Mouse (Mus musculus) hindbrain, postnatal 0 days (tissue): ENCODE measurements at regions not wholly inside any gene's neighbourhood (a gene's known extent, or its start where the extent isn't known, plus 50 kb on each side); places are given as distances from the start of the nearest gene placed in this dataset.

Source experiments
- ATAC-seq: fragments of 200-750 bp; cut with Nextera tagmentation; 2 replicates; pipeline ENCODE4 v1.8.0; 2017; ENCODE audit warnings: mild to moderate bottlenecking, moderate TSS enrichment, moderate library complexity
- DNase-seq: peaks from one replicate; pipeline ENCODE4 v3.0.0-alpha.2; 2015; ENCODE audit warnings: low spot score
- H3K27ac ChIP-seq: fragments of 300-500 bp; sonication (generic); 2 replicates; pipeline ENCODE4 v1.5.1; 2014; ENCODE audit warnings: mild to moderate bottlenecking
- H3K27me3 ChIP-seq: fragments of 300-500 bp; sonication (generic); 2 replicates; pipeline ENCODE4 v1.6.1; 2014; ENCODE audit warnings: low read length, mixed read lengths; ENCODE audit not compliant: insufficient read depth
- H3K36me3 ChIP-seq: fragments of 300-500 bp; sonication (generic); 2 replicates; pipeline ENCODE4 v1.6.1; 2014; ENCODE audit warnings: low read length, mixed read lengths; ENCODE audit not compliant: insufficient read depth
- H3K4me1 ChIP-seq: fragments of 300-500 bp; sonication (generic); 2 replicates; pipeline ENCODE4 v1.6.1; 2014; ENCODE audit warnings: antibody characterized with exemption, low read length, mixed read lengths; ENCODE audit not compliant: insufficient read depth
- H3K4me2 ChIP-seq: fragments of 300-500 bp; sonication (generic); 2 replicates; pipeline ENCODE4 v1.6.1; 2014; ENCODE audit warnings: low read depth, mild to moderate bottlenecking, low read length, moderate library complexity, mixed read lengths
- H3K4me3 ChIP-seq: fragments of 300-500 bp; sonication (generic); 2 replicates; pipeline ENCODE4 v1.5.1; 2014; ENCODE audit warnings: low read length
- H3K9ac ChIP-seq: fragments of 300-500 bp; sonication (generic); replicated peaks from 2 replicates; pipeline ENCODE4 v1.6.1; 2014; ENCODE audit warnings: mild to moderate bottlenecking, low read length, moderate library complexity, mixed read lengths
- H3K9me3 ChIP-seq: fragments of 300-500 bp; sonication (generic); 2 replicates; pipeline ENCODE4 v1.6.1; 2016; ENCODE audit warnings: low read length, mixed read lengths
- CTCF ChIP-seq: IDR thresholded peaks from 2 replicates; pipeline ENCODE4 v1.5.1; 2016; ENCODE audit warnings: antibody characterized with exemption, control low read depth, low read depth
- WGBS: fragments of 180-500 bp; shearing (Covaris S2); extraction: QIAGEN DNeasy Blood & Tissue Kit; methylation state at CpG from one replicate; pipeline ENCODE4 v1.1.7; 2014; 5-methylcytosine and 5-hydroxymethylcytosine counted together

- 32% methylated on average over 3 of the region's 3 CpGs for WGBS
- Histone ChIP-seq H3K27ac (no peak overlapping the region), H3K9me3 (no peaks in the 10 kb centered on the region), H3K4me2 (no peak overlapping the region), H3K27me3 (no peaks in the 10 kb centered on the region), H3K4me1 (no peaks in the 10 kb centered on the region), H3K36me3 (no peaks in the 10 kb centered on the region), H3K4me3 (no peak overlapping the region), H3K9ac (no peak overlapping the region)
- ATAC-seq (no peak), DNase-seq (no peak)
- TF ChIP-seq CTCF, result no peak
Measured at GRCm38 (mm10) chr4:22292169-22292568, 65.2 kb upstream of the Fbxl4 start.

GRCm38 (mm10) chr4:22300206-22300605 lies 57.1 kb upstream of the Fbxl4 start:
- Histone ChIP-seq H3K4me2 (no peak overlapping the region), H3K4me1 (peaks cover 5% of the 10 kb centered on the region; the same call in 1 of the 2 replicates), H3K9me3 (no peaks in the 10 kb centered on the region), H3K27ac (no peak overlapping the region), H3K9ac (no peak overlapping the region), H3K36me3 (no peaks in the 10 kb centered on the region), H3K4me3 (no peak overlapping the region), H3K27me3 (no peaks in the 10 kb centered on the region)
- DNase-seq (no peak), ATAC-seq (no peak)
- 91% methylated on average over 7 of the region's 7 CpGs for WGBS
- TF ChIP-seq CTCF, result no peak

DNA sequence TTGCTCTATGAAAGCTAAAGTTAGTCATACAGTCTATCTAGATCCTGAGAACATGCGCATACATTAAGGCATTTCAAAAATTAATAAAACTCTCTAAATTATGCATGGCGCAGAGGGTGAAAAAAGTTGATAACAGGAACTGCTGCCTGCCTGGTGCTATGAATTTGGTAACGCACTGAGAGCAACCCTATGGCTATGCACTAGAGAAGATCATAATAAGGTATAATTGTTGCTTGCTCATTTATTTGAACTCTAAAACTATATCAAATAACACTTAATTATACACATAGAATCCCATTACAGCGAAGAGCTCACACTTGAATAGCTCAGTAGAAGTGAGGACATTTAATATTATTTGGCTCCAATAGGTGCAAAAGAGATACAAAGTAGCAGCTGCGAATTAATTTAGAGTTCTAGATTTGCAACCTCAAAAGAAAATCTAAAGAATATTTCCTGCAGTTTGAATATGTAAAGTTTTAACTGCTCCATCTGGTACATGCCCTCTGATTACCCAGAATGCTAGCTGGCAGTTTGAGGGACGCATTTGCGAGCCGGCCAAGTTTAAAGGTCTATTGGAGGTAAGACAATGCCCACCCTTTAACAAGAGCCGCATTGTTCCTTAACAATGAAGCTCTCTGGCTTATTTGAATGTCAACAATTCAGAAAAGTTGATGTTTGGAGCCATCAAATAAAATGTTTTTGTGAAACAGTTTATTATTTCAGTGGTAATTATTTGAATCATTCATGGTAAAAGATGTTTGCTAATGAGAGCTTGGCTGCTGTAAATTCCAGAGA lies 56.0 kb upstream of the Fbxl4 start:
- 52% methylated on average over 9 of the region's 9 CpGs for WGBS
- DNase-seq, result no peak
- H3K27ac ChIP-seq, result no peak overlapping the region
- no peak for ATAC-seq
- no peak overlapping the region for H3K9ac ChIP-seq
- no peak overlapping the region for H3K4me2 ChIP-seq
- no peak overlapping the region for H3K4me3 ChIP-seq
- H3K9me3 ChIP-seq, result no peaks in the 10 kb centered on the region
- no peak for TF ChIP-seq CTCF
- no peaks in the 10 kb centered on the region for H3K27me3 ChIP-seq
- H3K4me1 ChIP-seq, result peaks cover 5% of the 10 kb centered on the region; the same call in 1 of the 2 replicates
- no peaks in the 10 kb centered on the region for H3K36me3 ChIP-seq

DNA sequence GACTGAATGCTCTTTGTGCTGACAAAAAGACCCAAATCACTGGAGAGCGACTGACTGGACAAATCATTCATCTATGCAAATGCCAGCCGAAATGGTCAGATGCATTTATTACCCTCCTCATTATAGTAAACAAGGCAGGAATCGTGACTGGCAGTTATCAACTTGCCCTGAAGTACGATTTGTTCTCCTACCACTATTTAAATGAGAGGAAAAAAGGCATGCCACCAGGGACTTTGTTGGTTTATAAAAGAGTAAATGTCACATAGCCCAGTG lies 55.5 kb upstream of the Fbxl4 start:
- Histone ChIP-seq H3K9me3 (no peaks in the 10 kb centered on the region), H3K27ac (no peak overlapping the region), H3K4me2 (no peak overlapping the region), H3K36me3 (no peaks in the 10 kb centered on the region), H3K27me3 (no peaks in the 10 kb centered on the region), H3K4me1 (peaks cover 5% of the 10 kb centered on the region; the same call in 1 of the 2 replicates), H3K4me3 (no peak overlapping the region), H3K9ac (no peak overlapping the region)
- ATAC-seq (no peak), DNase-seq (no peak)
- WGBS, result 12% methylated on average over 4 of the region's 4 CpGs
- no peak for TF ChIP-seq CTCF

GRCm38 (mm10) chr4:22302262-22302661 lies 55.1 kb upstream of the Fbxl4 start:
- H3K4me1 ChIP-seq, result peaks cover 5% of the 10 kb centered on the region; the same call in 1 of the 2 replicates
- H3K4me3 ChIP-seq, result no peak overlapping the region
- H3K4me2 ChIP-seq, result no peak overlapping the region
- no peak for TF ChIP-seq CTCF
- H3K27ac ChIP-seq, result no peak overlapping the region
- no peaks in the 10 kb centered on the region for H3K9me3 ChIP-seq
- no peaks in the 10 kb centered on the region for H3K27me3 ChIP-seq
- DNase-seq, result no peak
- H3K9ac ChIP-seq, result no peak overlapping the region
- ATAC-seq, result no peak
- H3K36me3 ChIP-seq, result no peaks in the 10 kb centered on the region
- 84% methylated on average over 1 of the region's 1 CpGs for WGBS
